Mouse (Mus musculus): ENCODE results near the gene Spaca6.
"Not testable (repeated sequence)": the region's sequence is repeated elsewhere in the genome, so short reads cannot be mapped to it uniquely, and the experiment has no call there.

The Spaca6 gene

DNA sequence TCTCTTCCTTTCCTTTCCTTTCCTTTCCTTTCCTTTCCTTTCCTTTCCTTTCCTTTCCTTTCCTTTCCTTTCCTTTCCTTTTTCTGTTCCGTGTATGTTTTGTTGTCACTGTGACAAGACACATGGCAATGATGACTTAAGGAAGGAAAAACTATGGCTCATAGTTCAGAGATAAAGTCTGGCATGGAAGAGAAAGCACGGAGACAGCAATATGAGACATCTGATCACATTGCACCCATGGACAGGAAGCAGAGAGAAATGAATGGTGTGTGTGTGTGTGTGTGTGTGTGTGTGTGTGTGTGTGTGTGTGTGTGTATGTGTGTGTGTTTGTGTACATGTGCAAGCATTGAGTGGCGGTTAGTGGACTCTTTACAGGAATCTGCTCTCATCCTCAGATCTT is 17.6 kb downstream of the Spaca6 start:
- not testable (repeated sequence) for DNase-seq (ENCODE audit: extremely low spot score)

DNA sequence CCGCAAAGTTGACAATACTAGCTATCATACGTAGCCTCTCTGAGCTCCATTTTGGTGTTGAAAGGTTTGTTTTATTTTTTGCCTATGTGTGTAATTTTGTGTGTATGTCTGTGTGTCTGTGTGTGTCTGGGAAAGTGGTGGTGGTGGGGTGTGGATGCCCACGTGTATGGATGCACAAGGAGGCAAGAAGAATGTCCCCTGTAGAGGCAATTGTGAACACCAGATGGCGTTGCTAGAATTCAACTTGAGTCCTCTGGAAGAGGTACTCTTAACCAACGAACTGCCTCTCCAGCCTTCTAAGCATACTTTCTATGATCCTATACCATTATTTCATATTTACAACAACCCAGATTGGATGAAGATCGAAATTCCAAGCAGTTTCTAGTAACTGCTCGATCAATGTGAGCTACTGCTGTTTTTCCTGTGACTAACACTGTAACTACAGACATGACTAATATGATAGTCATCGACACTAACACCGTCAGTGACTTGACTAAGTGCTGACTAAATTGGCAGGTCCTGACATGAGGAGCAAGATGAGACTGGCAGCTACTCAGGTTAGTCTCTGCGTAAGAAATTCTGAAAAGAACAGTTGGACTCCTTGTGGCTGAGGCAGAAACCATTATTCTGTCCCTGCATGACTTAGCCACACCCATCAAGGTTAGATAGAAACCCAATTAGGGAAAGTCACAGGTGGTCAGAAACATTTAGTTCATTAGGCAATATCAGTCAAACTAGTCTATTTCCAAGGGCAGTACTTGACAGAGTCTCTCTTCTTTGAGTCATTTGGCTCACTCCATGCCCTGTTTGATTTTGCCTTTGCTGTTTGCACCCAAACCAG is 18.4 kb downstream of the Spaca6 start:
- no peak for DNase-seq (ENCODE audit: extremely low spot score)

DNA sequence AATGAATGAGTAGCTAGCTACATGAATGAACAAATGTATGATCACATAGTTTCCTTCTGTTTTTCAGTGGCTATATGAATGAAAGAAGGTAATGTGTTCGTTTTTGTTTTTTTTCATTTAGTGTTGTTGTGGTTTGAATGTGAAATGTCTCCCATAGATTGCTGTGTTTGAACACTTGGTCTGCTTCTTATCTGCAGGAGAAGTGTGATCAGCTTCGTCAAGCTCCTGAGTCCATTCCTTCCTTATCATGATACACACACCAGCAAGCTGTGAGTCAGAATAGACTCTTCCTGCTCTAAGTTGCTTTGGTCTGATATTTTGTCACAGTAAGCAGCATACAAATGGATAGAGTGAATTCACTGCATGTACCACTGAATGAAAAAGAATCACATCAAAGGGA is 22.0 kb downstream of the Spaca6 start:
- DNase-seq (ENCODE audit: extremely low spot score), result no peak

DNA sequence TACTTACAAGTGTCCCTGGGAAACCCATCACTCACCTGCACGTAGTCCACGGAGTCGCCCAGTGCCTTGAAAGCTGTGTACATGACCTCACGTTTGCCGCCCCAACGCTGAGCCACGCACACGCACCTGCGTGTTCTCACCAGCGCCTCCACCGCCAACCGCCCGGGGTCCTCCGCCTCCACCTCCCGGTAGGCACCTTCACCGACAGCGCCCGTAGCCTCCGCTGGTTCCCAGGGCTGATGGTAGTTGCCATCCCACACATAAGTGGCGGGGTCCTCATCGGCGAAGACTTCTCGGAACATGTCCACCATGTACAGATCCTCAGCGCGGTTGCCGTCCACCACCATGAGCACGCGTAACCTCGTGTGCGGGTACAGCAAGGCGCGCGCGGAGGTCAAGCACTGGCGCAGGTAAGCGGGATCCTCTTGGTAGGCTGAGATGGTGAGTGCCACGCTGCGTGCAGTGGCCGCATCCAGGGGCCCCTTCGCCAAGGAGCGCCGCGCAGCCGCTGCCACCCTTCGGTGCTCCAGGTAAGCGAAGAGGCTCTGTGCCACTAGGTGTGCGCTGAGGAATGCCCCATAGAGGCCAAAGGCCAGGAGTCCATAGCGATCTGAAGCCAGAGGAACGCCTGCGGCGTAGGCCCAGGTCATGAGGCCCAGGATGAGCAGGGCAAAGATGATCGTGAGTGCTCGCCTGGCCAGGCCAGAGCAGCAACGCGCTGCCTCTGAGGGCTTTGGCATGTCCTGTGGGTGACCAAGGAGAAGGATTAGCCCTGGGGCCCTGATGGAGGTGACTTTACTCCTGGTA is 23.2 kb downstream of the Spaca6 start:
- no peak for DNase-seq (ENCODE audit: extremely low spot score)

DNA sequence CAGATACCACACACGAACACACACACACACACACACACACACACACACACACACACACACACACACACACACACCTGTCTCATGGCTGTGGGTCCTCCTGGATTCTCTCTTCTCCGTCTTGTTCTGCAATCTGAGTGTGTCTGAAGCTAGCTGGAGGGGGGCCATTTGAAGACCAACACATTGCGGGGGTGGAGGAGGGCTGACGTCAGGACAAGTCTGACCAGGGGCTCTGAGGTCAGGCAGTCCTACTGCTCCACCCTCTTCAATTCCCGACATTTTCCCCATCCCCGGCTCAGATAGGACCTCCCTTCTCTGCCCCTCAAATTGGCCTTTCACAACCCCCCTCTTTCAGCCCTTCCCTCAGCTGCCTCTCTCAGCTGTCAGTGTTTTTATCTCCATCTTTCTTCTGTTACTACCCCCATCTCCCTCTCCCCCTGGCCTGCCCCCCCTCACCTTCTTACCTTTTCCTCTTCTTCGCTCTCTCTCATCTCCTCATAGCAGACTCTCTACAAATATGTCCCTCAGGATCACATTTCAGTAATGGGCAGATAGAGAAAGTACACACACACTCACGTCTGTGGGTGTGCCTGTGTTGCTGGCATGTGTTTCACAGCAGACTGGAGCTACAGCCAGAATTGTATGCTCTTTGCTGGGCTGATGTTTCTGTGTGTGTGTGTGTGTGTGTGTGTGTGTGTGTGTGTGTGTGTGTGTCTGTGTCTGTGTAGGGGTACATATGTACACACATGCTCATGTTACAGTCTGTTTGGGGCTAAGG is 28.3 kb downstream of the Spaca6 start, which contains the start of gene Has1:
Gene Has1 (minus strand): TSS at position 142 of the 775 bp plus-strand sequence.
- DNase-seq (ENCODE audit: extremely low spot score), result no peak

DNA sequence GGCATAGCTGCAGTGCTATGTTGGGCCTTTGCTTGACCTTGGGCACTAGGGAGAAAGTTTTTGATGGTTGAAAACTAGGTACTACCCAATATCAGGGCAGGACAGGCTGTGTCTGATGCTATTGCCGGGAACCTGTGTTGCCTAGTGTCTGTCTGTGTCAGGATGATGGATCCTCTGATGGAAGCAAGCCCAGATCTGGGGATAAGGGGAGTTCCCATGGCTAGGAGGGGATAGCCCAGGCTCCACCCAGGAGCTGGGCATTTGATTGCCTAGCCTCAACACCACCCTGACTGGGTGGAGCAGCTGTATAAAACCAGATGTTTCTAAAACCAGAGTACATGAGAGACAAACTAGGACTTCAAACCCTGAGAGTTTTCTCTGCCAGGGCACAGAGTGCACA is 29.7 kb downstream of the Spaca6 start:
- no peak for DNase-seq (ENCODE audit: extremely low spot score)

DNA sequence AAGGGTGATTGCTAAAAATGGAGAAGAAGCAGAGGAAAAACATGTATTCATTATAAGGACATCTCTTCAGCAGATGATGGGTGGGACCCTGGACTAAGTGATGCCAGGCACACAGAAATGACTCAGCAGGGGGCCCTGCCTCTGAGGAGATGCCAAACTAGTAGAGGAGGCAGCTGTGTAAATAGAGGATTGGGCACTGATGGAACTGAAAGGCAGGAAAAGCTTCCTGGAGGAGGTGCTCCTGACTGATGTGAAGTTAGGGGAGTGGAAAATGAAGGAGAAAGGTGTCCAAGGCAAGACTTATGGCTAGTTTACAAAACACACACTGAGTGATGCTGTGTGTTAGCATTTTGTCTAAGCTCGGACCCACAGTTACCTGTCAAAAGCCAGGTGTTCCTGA is 30.5 kb downstream of the Spaca6 start:
- no peak for DNase-seq (ENCODE audit: extremely low spot score)

DNA sequence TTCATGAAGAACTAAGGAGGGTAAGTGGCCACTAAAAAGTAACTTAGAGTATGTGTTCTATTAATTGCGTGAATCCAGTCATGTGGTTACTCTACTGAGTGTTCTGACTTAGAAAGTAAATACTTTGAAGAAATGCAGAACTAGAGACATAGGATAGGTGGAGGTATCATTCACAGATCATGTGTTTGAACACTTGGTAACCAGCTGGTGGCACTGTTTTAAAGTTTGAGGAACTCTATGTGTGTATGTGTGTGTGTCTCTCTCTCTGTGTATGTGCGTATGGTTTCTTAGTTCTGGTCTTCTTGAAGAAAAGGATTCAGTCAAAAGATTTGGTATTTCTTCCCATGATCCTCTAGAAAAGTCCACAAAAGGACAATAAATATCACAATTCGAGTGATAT is 33.2 kb downstream of the Spaca6 start:
- no peak for DNase-seq (ENCODE audit: extremely low spot score)

DNA sequence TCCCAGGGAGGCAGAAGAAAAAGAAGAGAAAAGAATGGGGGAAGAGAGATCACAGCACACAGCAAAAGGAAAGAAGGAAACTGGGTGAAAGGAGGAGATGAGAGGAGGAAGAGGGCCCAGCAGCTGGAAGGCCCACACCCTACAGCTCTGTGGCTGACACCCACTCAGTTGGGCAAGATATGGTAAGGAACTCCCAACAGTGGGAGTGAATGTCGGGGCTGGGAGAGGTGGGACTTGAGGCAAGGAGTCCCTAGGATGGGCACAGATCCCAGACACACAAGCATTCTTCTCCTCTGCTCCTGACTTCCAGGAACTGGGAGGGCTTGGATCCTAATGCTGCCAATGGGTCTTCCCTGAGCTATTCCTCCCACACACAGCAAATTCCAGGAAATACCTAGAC is 35.4 kb downstream of the Spaca6 start:
- no peak for DNase-seq (ENCODE audit: extremely low spot score)

DNA sequence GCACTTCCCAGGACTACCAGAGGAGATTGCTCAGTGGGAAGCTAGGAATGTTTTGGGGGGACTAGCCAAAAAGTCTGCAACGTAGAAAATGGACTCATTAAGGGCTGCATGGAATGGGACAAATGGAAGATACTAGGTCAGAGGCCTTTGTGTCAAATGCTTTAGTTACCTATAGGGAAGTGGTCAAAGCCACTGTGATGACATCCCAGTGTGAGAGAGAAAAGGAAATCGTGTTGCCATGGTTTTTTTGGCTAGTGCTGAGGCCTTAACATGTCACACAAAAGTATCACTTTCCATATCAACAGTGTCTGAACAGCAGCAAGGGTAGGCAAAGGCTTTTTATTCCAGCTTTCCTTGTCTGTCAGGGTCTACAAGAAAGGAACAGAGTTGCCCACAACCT is 38.2 kb downstream of the Spaca6 start:
- DNase-seq (ENCODE audit: extremely low spot score), result no peak

DNA sequence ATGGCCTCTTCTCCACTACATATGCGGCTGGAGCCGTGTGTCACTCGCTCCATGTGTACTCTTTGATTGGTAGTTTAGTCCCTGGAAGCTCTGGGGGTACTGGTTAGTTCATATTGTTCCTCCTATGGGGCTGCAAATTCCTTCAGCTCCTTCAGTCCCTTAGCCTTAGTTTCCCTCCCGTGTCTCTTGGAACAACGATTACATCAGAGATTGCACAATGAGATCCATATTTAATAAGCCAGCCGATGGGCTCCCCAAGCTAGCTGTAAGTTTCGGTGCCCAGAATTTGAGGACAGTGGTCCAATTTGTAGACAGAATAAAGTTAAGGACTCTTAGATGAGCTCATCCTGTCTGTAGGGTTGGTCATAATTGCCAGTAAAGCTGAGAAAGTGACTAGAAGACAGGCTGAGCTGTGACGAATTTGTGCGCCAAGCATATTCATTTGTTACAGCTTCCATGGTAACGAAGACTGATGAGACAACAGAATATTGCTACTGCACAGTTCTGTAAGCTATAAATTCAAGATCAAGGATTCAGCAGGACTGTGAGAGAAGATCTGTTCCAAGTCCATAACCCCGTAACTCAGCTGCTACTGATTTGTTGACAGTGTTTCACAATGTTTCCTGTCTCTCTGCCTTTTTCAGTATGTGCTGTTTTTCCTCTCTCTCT is 40.0 kb downstream of the Spaca6 start:
- DNase-seq (ENCODE audit: extremely low spot score), result no peak

DNA sequence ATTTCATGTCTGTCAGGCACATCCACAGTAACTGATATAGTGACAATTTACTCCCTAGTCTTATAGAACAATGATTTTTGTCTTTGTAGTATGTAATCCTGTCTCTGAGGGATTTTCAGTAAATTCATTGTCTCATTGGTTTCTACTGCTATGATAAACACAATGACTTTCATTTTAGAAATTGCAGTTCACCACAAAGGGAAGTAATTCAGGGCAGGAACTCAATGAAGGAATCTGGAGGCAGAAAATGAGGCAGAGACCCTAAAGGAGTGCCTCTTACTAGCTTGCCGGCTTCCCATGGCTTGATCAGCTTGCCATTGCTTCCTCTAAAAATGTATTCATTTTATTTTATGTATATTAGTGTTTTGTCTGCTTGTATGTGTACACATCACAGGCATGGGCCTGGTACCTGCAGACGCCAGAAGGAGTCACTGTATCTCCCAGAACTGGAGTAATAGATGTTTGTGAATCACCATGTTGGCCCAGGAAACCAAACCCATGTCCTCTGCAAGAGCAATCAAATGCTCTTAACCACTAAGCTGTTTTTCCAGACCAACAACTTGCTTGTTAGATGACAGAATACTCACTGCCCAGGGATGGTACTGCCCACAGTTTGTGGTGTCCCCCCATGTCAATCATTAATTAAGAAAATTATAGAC is 44.1 kb downstream of the Spaca6 start:
- DNase-seq (ENCODE audit: extremely low spot score), result no peak

DNA sequence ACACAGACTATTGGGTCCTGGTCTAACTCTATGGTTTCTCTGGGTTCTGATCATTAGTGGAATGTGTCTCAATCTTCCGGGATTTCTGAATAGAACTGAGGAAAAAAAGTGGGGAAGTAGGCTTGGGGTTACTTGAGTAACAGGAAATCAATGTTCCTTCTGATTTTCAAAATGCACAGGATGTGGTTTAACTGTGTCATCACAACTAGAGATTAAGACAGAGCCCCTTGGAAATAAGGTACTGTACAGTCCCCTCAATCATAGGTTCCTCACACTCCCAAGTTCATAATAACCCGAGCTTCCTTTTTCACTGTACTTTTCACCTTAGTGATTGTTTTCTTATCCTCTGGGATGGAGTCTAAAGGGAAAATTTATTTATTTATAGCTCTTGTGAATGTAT is 44.7 kb downstream of the Spaca6 start:
- DNase-seq (ENCODE audit: extremely low spot score), result no peak

DNA sequence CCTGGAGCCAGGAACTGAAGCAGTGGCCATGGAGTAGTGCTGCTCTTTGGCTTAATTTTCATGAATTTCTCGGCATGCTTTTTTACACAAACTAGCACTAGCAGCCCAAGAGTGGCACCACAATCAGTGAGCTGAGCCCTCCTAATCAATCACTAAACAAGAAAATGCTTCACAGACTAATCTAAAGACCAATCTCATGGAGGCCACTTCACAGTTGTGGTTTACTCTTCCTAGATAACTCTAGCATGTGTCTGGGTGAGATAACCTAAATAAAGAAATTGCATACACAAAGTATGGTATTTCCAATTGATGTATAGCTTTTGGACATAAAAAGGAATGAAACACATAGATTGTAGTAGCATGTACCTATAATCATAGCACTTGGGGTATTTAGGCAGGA is 52.4 kb downstream of the Spaca6 start:
- no peak for DNase-seq (ENCODE audit: extremely low spot score)

DNA sequence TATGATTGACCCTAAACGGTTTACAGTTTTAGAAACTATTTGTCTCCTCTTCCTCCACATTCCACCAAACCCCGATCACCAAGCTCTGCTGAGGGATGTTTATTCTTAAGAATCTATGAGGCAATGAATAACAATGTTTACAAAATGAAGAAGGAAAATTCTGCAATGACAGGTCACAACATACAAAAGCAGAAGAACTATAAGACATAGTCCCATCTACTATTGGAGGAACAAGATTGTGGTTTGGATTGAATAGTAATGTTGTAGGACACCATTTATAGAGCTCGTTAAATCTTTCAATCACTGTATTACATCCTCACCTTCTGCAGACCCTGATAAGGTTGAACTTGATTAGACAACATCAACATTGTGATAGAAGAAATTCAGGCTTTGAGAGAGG is 55.7 kb downstream of the Spaca6 start:
- DNase-seq (ENCODE audit: extremely low spot score), result no peak

DNA sequence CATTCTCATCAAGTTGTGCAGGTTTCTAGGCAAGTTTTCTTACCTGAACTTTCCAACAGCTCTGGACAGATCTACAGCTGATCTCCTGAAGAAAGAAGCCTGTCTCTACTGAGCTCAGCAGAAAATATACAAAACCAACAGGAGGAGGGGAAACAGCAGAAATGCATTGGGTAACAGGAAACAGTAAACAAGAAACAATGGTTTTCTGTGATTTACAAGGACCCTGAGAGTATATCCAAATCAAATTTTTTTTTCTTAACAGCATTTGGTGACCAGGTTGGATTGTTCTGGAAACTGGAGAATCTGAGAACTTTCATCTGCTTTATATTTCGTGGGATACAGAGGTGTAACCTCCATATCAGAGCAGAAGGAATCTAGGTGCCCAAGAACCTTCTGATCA is 56.9 kb downstream of the Spaca6 start, which contains the start of gene Fpr1:
Gene Fpr1 (minus strand): TSS at position 101 of the 400 bp plus-strand sequence.
- DNase-seq (ENCODE audit: extremely low spot score), result no peak

DNA sequence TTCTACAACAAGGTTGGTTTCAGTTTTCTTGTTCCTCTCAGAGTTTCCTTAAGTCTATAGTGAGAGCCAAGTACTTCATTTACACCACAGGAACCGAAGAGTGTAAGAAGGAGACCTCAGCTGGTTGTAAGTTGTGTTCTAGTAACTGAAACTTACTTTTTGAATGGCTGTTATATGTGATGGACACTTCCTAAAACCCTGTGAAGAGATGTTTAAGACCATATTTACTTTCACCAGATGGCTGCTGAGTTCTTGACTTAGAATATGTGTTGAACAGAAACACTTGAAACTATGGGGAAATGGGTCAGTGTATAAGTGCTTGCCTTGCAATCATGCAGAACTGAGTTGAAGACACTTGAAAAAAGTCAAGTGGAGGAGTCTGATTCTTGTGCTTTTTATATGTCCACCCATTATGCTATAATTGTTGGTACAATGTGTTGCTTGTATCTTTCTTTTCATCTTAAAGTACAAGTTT is 60.9 kb downstream of the Spaca6 start, which contains the start of the genes Fpr2 and Fpr3:
Gene Fpr2 (plus strand): TSS at position 51 of the 475 bp plus-strand sequence.
Gene Fpr3 (plus strand): TSS at position 79 of the 475 bp plus-strand sequence.
- no peak for DNase-seq (ENCODE audit: extremely low spot score)

DNA sequence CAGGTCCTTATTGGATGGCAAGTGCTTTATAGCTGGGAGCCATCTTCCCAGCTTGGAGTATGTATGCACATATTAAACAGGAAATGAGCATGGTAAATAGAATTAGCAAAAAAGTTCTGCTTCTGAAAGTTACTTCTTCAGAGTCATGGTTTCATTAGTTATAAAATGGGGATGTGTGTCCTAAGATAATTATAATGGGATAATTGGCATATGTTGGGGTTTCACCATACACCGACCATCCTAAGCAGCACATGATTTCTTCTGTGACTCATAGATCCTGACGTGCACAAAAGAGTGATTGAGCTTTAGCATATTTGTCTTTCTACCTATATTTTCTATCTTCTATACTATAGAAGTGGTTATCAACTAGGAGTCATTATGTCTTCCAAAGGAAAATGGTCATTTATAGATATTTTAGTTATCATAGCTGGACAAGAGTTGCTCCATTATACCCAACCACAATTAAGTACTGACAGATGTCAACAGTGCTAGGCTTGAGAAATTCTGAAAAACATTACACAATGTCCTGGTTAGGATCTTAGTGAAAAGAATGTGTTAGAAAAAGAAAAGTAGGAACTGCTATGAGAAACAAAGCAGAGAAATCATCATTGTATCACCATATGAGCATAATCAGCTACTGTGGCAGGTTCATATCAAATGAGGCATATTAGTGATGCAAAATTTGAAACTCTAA is 62.9 kb downstream of the Spaca6 start:
- DNase-seq (ENCODE audit: extremely low spot score), result no peak

All from embryo, embryonic 9.5 days (tissue).